Mouse (Mus musculus) activated CD4-positive, CD25-positive, alpha-beta regulatory T cell, adult 4 months (primary cell): ENCODE data around the gene Crtac1. TPM values are rescaled to one million over a fixed set of nuclear protein-coding genes. Genes with fewer than 3 reads are reported as not detected.

Experiments
- polyA plus RNA-seq, 2 experiments: library from polyadenylated mRNA; unstranded; fragments of 100-300 nt; shearing (Covaris generic); gene quantifications; one replicate each; pipeline ENCODE4 v1.2.1; 2017

Crtac1 gene
- polyA plus RNA-seq, 2 experiments from 2014 or later, result not detected

Other genes starting within 250 kb of the Crtac1 start
- not detected for gene Sfrp5, start 229.5 kb downstream of the Crtac1 start, polyA plus RNA-seq
- gene Golga7b, start 184.2 kb downstream of the Crtac1 start, polyA plus RNA-seq, result not detected
- 10 to 100 TPM; 28.0 to 35.7 TPM for gene R3hcc1l, start 87.0 kb upstream of the Crtac1 start, polyA plus RNA-seq
- gene Loxl4, start 181.0 kb upstream of the Crtac1 start, polyA plus RNA-seq, result under 1 TPM; 0.17 TPM